8 mouse cellular contexts compared by ENCODE assay signal in genomic region chr4:48042466-48042785, GRCm38 (mm10). TPM values are rescaled to one million over a fixed set of nuclear protein-coding genes. Genes with fewer than 3 reads are reported as not detected.
DNase-seq lines count a peak whose midpoint lies in the region; ATAC-seq and TF ChIP-seq lines count a peak whose summit lies in the region.

No protein-coding gene starts in this region.

- TF ChIP-seq POLR2A in small intestine, adult 2 months (IDR thresholded peaks at IDR 0.05; ENCODE audit: low read depth, low read length): no peak

- 0% methylated on average over 4 of the region's 4 CpGs for WGBS in lung, embryonic 16.5 days
- 0% methylated on average over 4 of the region's 4 CpGs for WGBS in limb, embryonic 12.5 days
- under 1% methylated on average over 4 of the region's 4 CpGs for WGBS in small intestine, adult 2 months

- no peak for TF ChIP-seq CTCF in small intestine, adult 2 months (IDR thresholded peaks at IDR 0.05; ENCODE audit: extremely low read depth, insufficient read length, insufficient replicate concordance, low read depth, low read length)

- no peak for ATAC-seq in lung, embryonic 16.5 days (ENCODE audit: low read depth)
- no peak; the same call in 1 of the 2 replicates for ATAC-seq in limb, embryonic 12.5 days (ENCODE audit: insufficient number of reproducible peaks, insufficient read depth, low FRiP score, low TSS enrichment, low read depth)

- peak overlapping the region; percentile 86 for H3K9ac ChIP-seq in lung, embryonic 16.5 days (ENCODE audit: low read length)
- peak overlapping the region; percentile 79 for H3K9ac ChIP-seq in limb, embryonic 12.5 days (replicated peaks)

- peak overlapping the region; percentile 97 for H3K27ac ChIP-seq in lung, embryonic 16.5 days (ENCODE audit: low read length)
- H3K27ac ChIP-seq in limb, embryonic 12.5 days: peak overlapping the region; percentile 94
- H3K27ac ChIP-seq in small intestine, adult 2 months (ENCODE audit: insufficient read depth, low read depth, low read length): peak overlapping the region; percentile 97

- peaks cover 28% of the 10 kb centered on the region for H3K4me1 ChIP-seq in lung, embryonic 16.5 days (replicated peaks; ENCODE audit: control insufficient read depth, insufficient read depth, low read length)
- H3K4me1 ChIP-seq in erythroblast, embryonic 14.5 days (ENCODE audit: control insufficient read depth): peaks cover 43% of the 10 kb centered on the region
- peaks cover 36% of the 10 kb centered on the region for H3K4me1 ChIP-seq in limb, embryonic 12.5 days (replicated peaks)
- H3K4me1 ChIP-seq in small intestine, adult 2 months (ENCODE audit: control insufficient read depth, insufficient read depth, insufficient read length, low read length): peaks cover 3% of the 10 kb centered on the region; the same call in 1 of the 2 replicates

- DNase-seq in lung, adult 18-20 months: no peak
- DNase-seq in left cerebral cortex, adult 9 months (ENCODE audit: low spot score in 2 of 2): no peak
- no peak for DNase-seq in kidney, postnatal 25 days
- no peak for DNase-seq in kidney, adult 11 months

- peaks cover 16% of the 10 kb centered on the region for H3K27me3 ChIP-seq in lung, embryonic 16.5 days (ENCODE audit: control insufficient read depth, insufficient read depth, low read depth, low read length)
- H3K27me3 ChIP-seq in erythroblast, embryonic 14.5 days (ENCODE audit: control insufficient read depth): peaks cover 55% of the 10 kb centered on the region
- H3K27me3 ChIP-seq in limb, embryonic 12.5 days: peaks cover 23% of the 10 kb centered on the region
- H3K27me3 ChIP-seq in small intestine, adult 2 months (ENCODE audit: control insufficient read depth, insufficient read depth, low read length): peaks cover 23% of the 10 kb centered on the region

- H3K9me3 ChIP-seq in lung, embryonic 16.5 days (ENCODE audit: control insufficient read depth, low read length): no peaks in the 10 kb centered on the region
- peaks cover 10% of the 10 kb centered on the region; the same call in 1 of the 2 replicates for H3K9me3 ChIP-seq in erythroblast, embryonic 14.5 days (ENCODE audit: control insufficient read depth, low read length)
- H3K9me3 ChIP-seq in limb, embryonic 12.5 days: no peaks in the 10 kb centered on the region

- H3K36me3 ChIP-seq in lung, embryonic 16.5 days (ENCODE audit: control insufficient read depth, insufficient read depth, low read length): no peaks in the 10 kb centered on the region
- H3K36me3 ChIP-seq in erythroblast, embryonic 14.5 days (ENCODE audit: control insufficient read depth): no peaks in the 10 kb centered on the region
- H3K36me3 ChIP-seq in limb, embryonic 12.5 days: no peaks in the 10 kb centered on the region
- H3K36me3 ChIP-seq in small intestine, adult 2 months (ENCODE audit: control insufficient read depth, insufficient read depth, low read length): no peaks in the 10 kb centered on the region

- H3K4me2 ChIP-seq in lung, embryonic 16.5 days (ENCODE audit: low read depth, low read length): peak overlapping the region; percentile 100
- H3K4me2 ChIP-seq in limb, embryonic 12.5 days: peak overlapping the region; percentile 99

- H3K4me3 ChIP-seq in lung, embryonic 16.5 days (ENCODE audit: low read length): peak overlapping the region; percentile 67
- H3K4me3 ChIP-seq in erythroblast, embryonic 14.5 days (replicated peaks): peak overlapping the region; percentile 81
- peak overlapping the region; percentile 66 for H3K4me3 ChIP-seq in limb, embryonic 12.5 days (replicated peaks)
- peak overlapping the region; percentile 88 for H3K4me3 ChIP-seq in small intestine, adult 2 months (ENCODE audit: low read depth, low read length)

RNA-seq across cellular contexts. Expression of gene Nr4a3, which starts 2.5 kb away (rescaled TPM):
- polyA plus RNA-seq in lung, embryonic 16.5 days (2015; fragmentation: Nextera tagmentation; extraction: Ambion mirVana): 0.08 and 0.11 TPM in 2 replicates
- not detected in 2 replicates for polyA plus RNA-seq in erythroblast, embryonic 14.5 days (2012)
- polyA plus RNA-seq in limb, embryonic 12.5 days (2016; fragmentation: Nextera tagmentation; extraction: Ambion mirVana): 0.11 and 0.28 TPM in 2 replicates
- polyA plus RNA-seq in small intestine, adult 2 months (2012; rRNA removed): 2.2 and 3.9 TPM in 2 replicates
